Mouse (Mus musculus) heart, adult 2 months (tissue): ENCODE data around the gene D630039A03Rik.

Experiments
- CTCF ChIP-seq: fragments of 200-600 bp; IDR thresholded peaks from 2 replicates; pipeline ENCODE4 v1.8.1; 2022; ENCODE audit warnings: antibody characterized with exemption, mild to moderate bottlenecking, moderate library complexity
- EP300 ChIP-seq: fragments of 200-500 bp; IDR thresholded peaks from 2 replicates; pipeline ENCODE4 v1.6.1; 2011; ENCODE audit warnings: low read depth, low read length, control low read depth; ENCODE audit not compliant: insufficient read depth

GRCm38 (mm10) chr4:57866088-57866487, 50.0 kb downstream of the D630039A03Rik start:
- TF ChIP-seq EP300 = peak; percentile 84; the same call in 1 of the 2 replicates
- TF ChIP-seq CTCF = no peak
